Mouse (Mus musculus): ENCODE measurements around the gene Acaca. TPM values are rescaled to one million over a fixed set of nuclear protein-coding genes. Genes with fewer than 3 reads are reported as not detected.

Acaca gene
- polyA plus RNA-seq, 1 experiment = 28.0 TPM

DNA sequence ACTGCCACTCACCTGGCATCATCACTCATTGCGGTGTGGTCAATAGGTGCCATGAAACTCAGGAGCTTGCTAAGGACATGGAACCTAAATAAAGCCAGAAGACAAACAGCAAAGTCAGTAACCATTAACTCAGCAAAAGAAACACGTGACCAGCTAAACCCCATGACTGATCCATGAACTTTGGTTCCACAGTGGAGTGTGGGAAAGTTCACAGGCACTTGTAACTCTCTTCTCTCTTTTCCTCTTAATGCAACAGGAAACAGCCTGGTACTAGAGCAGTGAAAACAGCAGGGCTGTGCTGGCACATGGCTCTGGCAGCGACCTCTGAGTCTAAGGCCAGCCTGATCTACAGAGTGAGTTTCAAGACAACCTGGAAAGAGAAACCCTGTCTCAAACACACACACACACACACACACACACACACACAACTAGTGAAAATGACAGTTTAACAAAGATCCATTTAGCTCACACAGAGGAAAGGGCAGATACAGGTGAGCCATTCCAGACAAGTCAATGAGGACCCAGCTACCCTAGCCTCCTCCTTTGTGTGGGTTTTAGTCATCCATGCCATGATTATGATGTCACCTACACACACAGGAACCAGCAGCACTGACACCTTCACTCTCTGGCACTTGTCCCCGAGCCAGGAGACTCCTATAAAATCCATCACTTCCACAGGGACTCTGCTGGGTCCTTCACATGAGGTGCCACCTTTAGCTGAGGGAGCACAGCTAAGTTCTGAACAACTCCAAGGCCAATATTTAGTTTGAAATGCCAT, 313.3 kb downstream of the Acaca start:
- H3K4me1 ChIP-seq (ENCODE audit: control insufficient read depth, insufficient read depth, low read length) = no peaks in the 10 kb centered on the region
- no peak overlapping the region for H3K4me3 ChIP-seq (ENCODE audit: insufficient read depth, low read length)
- TF ChIP-seq CTCF (IDR thresholded peaks at IDR 0.05; ENCODE audit: extremely low read depth, insufficient read depth, low read length) = no peak
- TF ChIP-seq POLR2A (IDR thresholded peaks at IDR 0.05; ENCODE audit: extremely low read depth, insufficient read depth, low read length) = no peak

More for the DNA sequence above, 313.3 kb downstream of the Acaca start:
- H3K27ac ChIP-seq (ENCODE audit: insufficient read depth, low read length) = no peak overlapping the region

Other genes with a start within 250 kb of the Acaca start
- gene Ddx52, start 187.6 kb upstream of the Acaca start, polyA plus RNA-seq (2012; rRNA removed) = 12.3 and 13.5 TPM in 2 replicates
- gene Synrg, start 165.2 kb upstream of the Acaca start, polyA plus RNA-seq (2012; rRNA removed) = 22.3 and 23.2 TPM in 2 replicates
- 112 and 119 TPM in 2 replicates for gene Dusp14, start 60.4 kb upstream of the Acaca start, polyA plus RNA-seq (2012; rRNA removed)
- 49.0 and 66.4 TPM in 2 replicates for gene Tada2a, start 72 bp upstream of the Acaca start, polyA plus RNA-seq (2012; rRNA removed)
- gene Gm11437, start 37.8 kb downstream of the Acaca start, polyA plus RNA-seq (2012; rRNA removed) = not detected in 2 replicates

Measured in cortical plate, adult 2 months (tissue).